Mouse (Mus musculus) limb, embryonic 14.5 days (tissue): Measurements from ENCODE around the gene Fgfr2. TPM values are rescaled to one million over a fixed set of nuclear protein-coding genes. Genes with fewer than 3 reads are reported as not detected.

Source experiments
- ATAC-seq: fragments of 200-750 bp; cut with Nextera tagmentation; 2 replicates; pipeline ENCODE4 v1.8.0; 2017; ENCODE audit warnings: low read depth, moderate number of reproducible peaks, moderate TSS enrichment; ENCODE audit not compliant: low FRiP score
- DNase-seq: peaks from one replicate; pipeline ENCODE4 v3.0.0-alpha.2; 2015; ENCODE audit warnings: low spot score
- H3K27ac ChIP-seq: fragments of 300-500 bp; sonication (generic); replicated peaks from 2 replicates; pipeline ENCODE4 v1.5.1; 2014; ENCODE audit warnings: low read depth, mild to moderate bottlenecking, low read length, moderate library complexity, mixed read lengths
- H3K27me3 ChIP-seq: fragments of 300-500 bp; sonication (generic); 2 replicates; pipeline ENCODE4 v1.6.1; 2014; ENCODE audit warnings: low read length, mixed read lengths; ENCODE audit not compliant: control insufficient read depth, insufficient read depth
- H3K36me3 ChIP-seq: fragments of 300-500 bp; sonication (generic); 2 replicates; pipeline ENCODE4 v1.6.1; 2014; ENCODE audit warnings: mild to moderate bottlenecking, low read length, moderate library complexity, mixed read lengths; ENCODE audit not compliant: control insufficient read depth, insufficient read depth
- H3K4me1 ChIP-seq: fragments of 300-500 bp; sonication (generic); 2 replicates; pipeline ENCODE4 v1.6.1; 2014; ENCODE audit warnings: antibody characterized with exemption, low read length, mixed read lengths; ENCODE audit not compliant: control insufficient read depth, insufficient read depth
- H3K4me2 ChIP-seq: fragments of 300-500 bp; sonication (generic); replicated peaks from 2 replicates; pipeline ENCODE4 v1.6.1; 2014; ENCODE audit warnings: low read depth, mild to moderate bottlenecking, low read length, moderate library complexity; ENCODE audit not compliant: severe bottlenecking
- H3K4me3 ChIP-seq: fragments of 300-500 bp; sonication (generic); replicated peaks from 2 replicates; pipeline ENCODE4 v1.5.1; 2014; ENCODE audit warnings: low read length
- H3K9ac ChIP-seq: fragments of 300-500 bp; sonication (generic); 2 replicates; pipeline ENCODE4 v1.6.1; 2014; ENCODE audit warnings: mild to moderate bottlenecking, low read depth, low read length, moderate library complexity; ENCODE audit not compliant: severe bottlenecking
- H3K9me3 ChIP-seq: fragments of 300-500 bp; sonication (generic); 2 replicates; pipeline ENCODE4 v1.6.1; 2016; ENCODE audit warnings: low read length; ENCODE audit not compliant: control insufficient read depth
- POLR2A ChIP-seq: fragments of 200-500 bp; IDR thresholded peaks from 2 replicates; pipeline ENCODE4 v1.8.0; 2012; ENCODE audit warnings: inconsistent platforms, mild to moderate bottlenecking, moderate library complexity, borderline replicate concordance; ENCODE audit not compliant: insufficient read depth, insufficient read length; ENCODE audit errors: extremely low read depth
- WGBS: fragments of 180-500 bp; shearing (Covaris S2); extraction: QIAGEN DNeasy Blood & Tissue Kit; methylation state at CpG from one replicate; pipeline ENCODE4 v1.1.7; 2014; 5-methylcytosine and 5-hydroxymethylcytosine counted together
- polyA plus RNA-seq, 2 experiments: library from polyadenylated mRNA; depleted of rRNA in 1 of 2; stranded (reverse) in 1 of 2; unstranded in 1 of 2; fragments of >200 nt; fragmentation: Nextera tagmentation in 1 of 2; extraction: Ambion mirVana in 1 of 2; gene quantifications; 2 replicates each; pipeline versions ENCODE4 v1.2.1 to v1.2.3; 2012 to 2014

Gene Fgfr2
- polyA plus RNA-seq, 2 experiments: 131 to 133 TPM

GRCm38 (mm10) chr7:130785923-130786575 lies 2337.1 kb downstream of the Fgfr2 start:
- ATAC-seq (no peak), DNase-seq (peak; percentile 40)
- Histone ChIP-seq H3K4me1 (peaks cover 7% of the 10 kb centered on the region; the same call in 1 of the 2 replicates), H3K27me3 (no peaks in the 10 kb centered on the region), H3K36me3 (no peaks in the 10 kb centered on the region), H3K4me3 (no peak overlapping the region), H3K9me3 (no peaks in the 10 kb centered on the region), H3K27ac (no peak overlapping the region), H3K4me2 (no peak overlapping the region), H3K9ac (no peak overlapping the region)
- WGBS: 66% methylated on average over 12 of the region's 12 CpGs
- no peak for TF ChIP-seq POLR2A

GRCm38 (mm10) chr7:130782501-130783050 lies 2340.6 kb downstream of the Fgfr2 start:
- Histone ChIP-seq H3K9me3 (no peaks in the 10 kb centered on the region), H3K27ac (no peak overlapping the region), H3K36me3 (no peaks in the 10 kb centered on the region), H3K27me3 (no peaks in the 10 kb centered on the region), H3K9ac (no peak overlapping the region), H3K4me1 (peaks cover 7% of the 10 kb centered on the region; the same call in 1 of the 2 replicates), H3K4me2 (no peak overlapping the region), H3K4me3 (no peak overlapping the region)
- no peak for ATAC-seq
- TF ChIP-seq POLR2A: no peak
- DNase-seq: no peak
- WGBS: 71% methylated on average over 5 of the region's 5 CpGs

GRCm38 (mm10) chr7:130780866-130781419 lies 2342.2 kb downstream of the Fgfr2 start:
- ATAC-seq: no peak
- Histone ChIP-seq H3K9ac (no peak overlapping the region), H3K36me3 (no peaks in the 10 kb centered on the region), H3K27me3 (no peaks in the 10 kb centered on the region), H3K4me2 (no peak overlapping the region), H3K4me3 (no peak overlapping the region), H3K4me1 (0 out of 2 replicates have a peak, but pooled peaks cover under 1% of the 10 kb centered on the region), H3K27ac (no peak overlapping the region), H3K9me3 (no peaks in the 10 kb centered on the region)
- DNase-seq: no peak
- WGBS: 53% methylated on average over 5 of the region's 5 CpGs
- TF ChIP-seq POLR2A: no peak

GRCm38 (mm10) chr7:130773914-130774630 lies 2349.1 kb downstream of the Fgfr2 start, which contains the start of gene Btbd16:
TSS of gene Btbd16 (plus strand) at chr7:130774069.
- H3K4me2 ChIP-seq: no peak within 1 kb of the TSS
- no peak within 1 kb of the TSS for H3K9ac ChIP-seq
- H3K4me3 ChIP-seq: no peak within 1 kb of the TSS
- no peak within 1 kb of the TSS for H3K27ac ChIP-seq
- no peaks in the 10 kb centered on the region for H3K4me1 ChIP-seq
- ATAC-seq: no peak
- H3K36me3 ChIP-seq: no peaks in the 10 kb centered on the region
- WGBS: 63% methylated on average over 9 of the region's 9 CpGs
- no peaks in the 10 kb centered on the region for H3K9me3 ChIP-seq
- DNase-seq: no peak
- TF ChIP-seq POLR2A: no peak
- H3K27me3 ChIP-seq: no peaks in the 10 kb centered on the region

- DNase-seq (no peak), ATAC-seq (no peak)
- no peak overlapping the region for H3K27ac ChIP-seq
- H3K4me3 ChIP-seq: no peak overlapping the region
- no peak overlapping the region for H3K9ac ChIP-seq
- H3K36me3 ChIP-seq: no peaks in the 10 kb centered on the region
- no peak overlapping the region for H3K4me2 ChIP-seq
- H3K27me3 ChIP-seq: no peaks in the 10 kb centered on the region
- no peaks in the 10 kb centered on the region for H3K4me1 ChIP-seq
- WGBS: 69% methylated on average over 11 of the region's 11 CpGs
- no peaks in the 10 kb centered on the region for H3K9me3 ChIP-seq
- no peak for TF ChIP-seq POLR2A
These were observed 2349.8 kb downstream of the Fgfr2 start for GRCm38 (mm10) chr7:130773171-130773830.
